Mouse (Mus musculus): Measurements from ENCODE around the gene Noc4l. TPM values are rescaled to one million over a fixed set of nuclear protein-coding genes. Genes with fewer than 3 reads are reported as not detected.

Noc4l gene
- polyA plus RNA-seq, 1 experiment from 2014 or later, result 18.9 TPM

DNA sequence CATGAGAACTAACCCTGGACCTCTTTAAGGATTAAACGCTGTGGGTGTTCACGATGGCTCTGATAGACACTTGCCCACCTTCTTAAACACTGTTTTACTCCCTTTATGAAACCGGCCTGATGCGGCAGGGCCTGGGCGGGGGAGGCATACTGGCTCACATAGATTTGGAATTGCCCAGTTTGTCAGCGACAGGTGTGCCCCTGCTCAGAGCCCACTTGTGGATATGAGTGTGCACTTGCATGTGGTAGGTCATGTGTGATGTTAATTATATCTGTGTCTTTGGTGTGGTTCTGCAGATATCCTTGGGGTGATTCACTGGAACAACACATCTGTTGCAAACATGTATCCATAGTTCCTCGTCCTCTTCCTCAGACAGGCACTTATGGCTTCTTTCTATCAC is 42.7 kb downstream of the Noc4l start:
- no peaks in the 10 kb centered on the region for H3K9me3 ChIP-seq (ENCODE audit: low read length)
- 83% methylated on average over 7 of the region's 7 CpGs for WGBS
- no peak overlapping the region for H3K27ac ChIP-seq (ENCODE audit: low read length)
- no peak overlapping the region for H3K4me2 ChIP-seq (replicated peaks; ENCODE audit: low read depth, low read length)
- no peak overlapping the region for H3K4me3 ChIP-seq (ENCODE audit: low read depth, low read length)
- no peaks in the 10 kb centered on the region for H3K36me3 ChIP-seq (ENCODE audit: insufficient read depth, low read length)
- DNase-seq (ENCODE audit: low spot score) (no peak), ATAC-seq (no peak)
- H3K4me1 ChIP-seq (ENCODE audit: insufficient read depth, low read depth, low read length), result no peaks in the 10 kb centered on the region
- no peak overlapping the region for H3K9ac ChIP-seq (replicated peaks; ENCODE audit: low read depth)
- no peak for TF ChIP-seq EP300 (IDR thresholded peaks at IDR 0.05)
- no peak for TF ChIP-seq CTCF (IDR thresholded peaks at IDR 0.05)
- H3K27me3 ChIP-seq (replicated peaks; ENCODE audit: insufficient read depth, low read length), result no peaks in the 10 kb centered on the region

DNA sequence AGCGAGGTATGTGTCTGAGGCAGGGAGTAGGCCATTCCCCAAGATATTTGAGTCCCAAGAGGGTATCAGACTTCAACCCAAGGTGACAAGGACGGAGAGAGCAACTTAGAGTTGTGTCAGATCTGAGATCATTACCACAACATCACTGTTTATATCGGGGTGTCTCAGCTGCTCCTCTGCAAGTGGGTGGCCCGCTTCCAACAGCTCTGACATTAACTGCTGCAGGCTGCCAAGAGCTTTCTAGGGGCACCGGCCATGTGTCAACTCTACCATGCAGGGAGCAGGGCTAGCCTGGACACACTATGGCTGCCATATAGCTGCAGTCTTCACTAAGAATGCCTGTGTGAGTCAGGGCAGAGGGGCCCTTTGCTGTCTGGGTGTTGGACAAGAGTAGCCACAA is 43.3 kb downstream of the Noc4l start:
- Histone ChIP-seq H3K4me2 (replicated peaks; ENCODE audit: low read depth, low read length) (no peak overlapping the region), H3K27me3 (replicated peaks; ENCODE audit: insufficient read depth, low read length) (no peaks in the 10 kb centered on the region), H3K36me3 (ENCODE audit: insufficient read depth, low read length) (no peaks in the 10 kb centered on the region), H3K27ac (ENCODE audit: low read length) (no peak overlapping the region), H3K4me3 (ENCODE audit: low read depth, low read length) (no peak overlapping the region), H3K9ac (replicated peaks; ENCODE audit: low read depth) (no peak overlapping the region), H3K4me1 (ENCODE audit: insufficient read depth, low read depth, low read length) (no peaks in the 10 kb centered on the region), H3K9me3 (ENCODE audit: low read length) (no peaks in the 10 kb centered on the region)
- ATAC-seq (no peak), DNase-seq (ENCODE audit: low spot score) (no peak)
- TF ChIP-seq CTCF (IDR thresholded peaks at IDR 0.05) (no peak), EP300 (IDR thresholded peaks at IDR 0.05) (no peak)
- WGBS, result 61% methylated on average over 5 of the region's 5 CpGs

DNA sequence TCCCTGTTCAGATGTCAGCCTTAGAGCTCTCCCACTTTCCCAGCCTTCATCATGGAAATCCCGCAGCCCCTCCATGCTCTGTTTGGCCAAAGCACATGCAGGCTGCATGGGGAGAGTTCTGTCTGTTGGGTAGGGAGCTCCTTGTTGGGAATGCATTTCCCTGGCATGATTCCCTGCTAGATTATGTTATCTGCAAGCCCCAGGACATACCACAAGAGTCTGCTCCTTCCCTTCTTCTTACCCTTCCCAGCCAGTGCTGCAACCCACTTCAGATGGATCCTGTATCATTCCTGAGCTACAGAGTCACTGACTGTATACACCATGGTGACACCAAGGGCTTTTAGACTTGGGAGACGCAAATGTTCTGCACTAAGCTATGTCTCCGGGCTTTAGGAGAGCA is 43.8 kb downstream of the Noc4l start:
- no peak overlapping the region for H3K4me2 ChIP-seq (replicated peaks; ENCODE audit: low read depth, low read length)
- H3K36me3 ChIP-seq (ENCODE audit: insufficient read depth, low read length), result no peaks in the 10 kb centered on the region
- 72% methylated on average over 3 of the region's 3 CpGs for WGBS
- no peaks in the 10 kb centered on the region for H3K9me3 ChIP-seq (ENCODE audit: low read length)
- TF ChIP-seq CTCF (IDR thresholded peaks at IDR 0.05) (no peak), EP300 (IDR thresholded peaks at IDR 0.05) (no peak)
- no peak overlapping the region for H3K4me3 ChIP-seq (ENCODE audit: low read depth, low read length)
- no peak overlapping the region for H3K27ac ChIP-seq (ENCODE audit: low read length)
- no peak overlapping the region for H3K9ac ChIP-seq (replicated peaks; ENCODE audit: low read depth)
- ATAC-seq (no peak), DNase-seq (ENCODE audit: low spot score) (no peak)
- H3K27me3 ChIP-seq (replicated peaks; ENCODE audit: insufficient read depth, low read length), result no peaks in the 10 kb centered on the region
- H3K4me1 ChIP-seq (ENCODE audit: insufficient read depth, low read depth, low read length), result no peaks in the 10 kb centered on the region

DNA sequence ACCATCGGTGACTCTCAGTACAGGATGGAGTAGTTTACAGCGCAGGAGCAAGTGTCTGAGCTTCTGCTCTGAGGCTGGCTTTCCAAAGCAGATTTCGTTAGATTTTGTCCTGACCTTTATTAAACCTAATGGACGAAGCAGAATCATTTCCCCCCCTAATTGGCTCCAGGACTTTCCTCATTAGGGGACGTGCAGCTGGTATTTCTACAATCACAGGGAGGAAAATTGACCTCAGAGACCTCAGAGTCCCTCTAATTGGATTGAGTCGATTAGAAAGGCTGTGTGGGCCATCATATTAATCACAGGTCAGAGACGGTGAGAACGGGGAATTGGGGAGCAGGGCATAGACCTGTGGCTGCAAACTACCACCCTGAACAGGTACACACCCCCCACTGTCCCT is 44.3 kb downstream of the Noc4l start:
- no peak for DNase-seq (ENCODE audit: low spot score)
- Histone ChIP-seq H3K27me3 (replicated peaks; ENCODE audit: insufficient read depth, low read length) (no peaks in the 10 kb centered on the region), H3K4me2 (replicated peaks; ENCODE audit: low read depth, low read length) (no peak overlapping the region), H3K4me3 (ENCODE audit: low read depth, low read length) (no peak overlapping the region), H3K36me3 (ENCODE audit: insufficient read depth, low read length) (no peaks in the 10 kb centered on the region), H3K4me1 (ENCODE audit: insufficient read depth, low read depth, low read length) (no peaks in the 10 kb centered on the region), H3K27ac (ENCODE audit: low read length) (no peak overlapping the region), H3K9ac (replicated peaks; ENCODE audit: low read depth) (no peak overlapping the region), H3K9me3 (ENCODE audit: low read length) (no peaks in the 10 kb centered on the region)
- 66% methylated on average over 8 of the region's 8 CpGs for WGBS
- TF ChIP-seq EP300 (IDR thresholded peaks at IDR 0.05) (no peak), CTCF (IDR thresholded peaks at IDR 0.05) (no peak)
- ATAC-seq, result no peak

DNA sequence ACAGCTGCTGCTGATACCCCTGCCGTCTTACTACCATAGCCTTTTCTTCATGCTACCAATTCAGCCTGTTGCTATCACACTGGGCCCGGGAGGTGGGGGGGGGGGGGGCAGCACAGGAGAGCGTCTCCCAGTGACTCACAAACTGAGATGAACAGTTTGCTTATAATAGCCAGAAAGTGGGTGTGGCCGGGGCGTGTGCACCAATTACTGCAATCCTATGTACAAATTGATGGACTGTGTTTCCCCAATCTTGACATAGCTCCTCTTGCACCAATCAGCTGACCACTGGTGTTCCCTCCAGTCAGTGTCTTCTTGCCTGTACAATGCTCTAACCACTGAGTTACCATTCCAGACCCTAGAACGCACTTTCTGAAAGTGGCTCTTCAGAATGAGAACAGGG is 44.9 kb downstream of the Noc4l start:
- no peak for DNase-seq (ENCODE audit: low spot score)
- 67% methylated on average over 6 of the region's 6 CpGs for WGBS

DNA sequence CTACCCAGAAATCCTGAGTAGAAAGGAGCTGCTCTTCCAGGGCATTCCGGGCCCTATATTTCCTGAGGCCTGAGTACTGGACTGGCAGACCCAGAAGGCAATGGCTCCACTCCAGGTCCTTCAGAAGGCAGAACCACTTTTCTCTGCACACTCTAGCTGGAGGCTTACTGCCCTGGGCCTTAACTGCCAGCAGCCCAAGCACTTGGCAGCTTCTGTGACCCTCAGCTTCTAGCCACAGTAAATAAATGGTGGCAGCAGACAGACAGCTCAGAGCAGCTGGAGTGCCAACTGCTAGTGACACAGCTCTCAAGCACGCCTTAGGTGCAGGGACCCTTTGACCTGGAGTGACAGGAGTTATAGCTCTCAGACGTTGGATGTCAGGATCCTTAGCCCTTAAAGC is 45.5 kb downstream of the Noc4l start:
- TF ChIP-seq CTCF (IDR thresholded peaks at IDR 0.05) (no peak), EP300 (IDR thresholded peaks at IDR 0.05) (no peak)
- ATAC-seq (peak; percentile 60), DNase-seq (ENCODE audit: low spot score) (peak; percentile 30)
- Histone ChIP-seq H3K9me3 (ENCODE audit: low read length) (no peaks in the 10 kb centered on the region), H3K9ac (replicated peaks; ENCODE audit: low read depth) (no peak overlapping the region), H3K4me1 (ENCODE audit: insufficient read depth, low read depth, low read length) (no peaks in the 10 kb centered on the region), H3K4me2 (replicated peaks; ENCODE audit: low read depth, low read length) (no peak overlapping the region), H3K27ac (ENCODE audit: low read length) (no peak overlapping the region), H3K4me3 (ENCODE audit: low read depth, low read length) (no peak overlapping the region), H3K36me3 (ENCODE audit: insufficient read depth, low read length) (no peaks in the 10 kb centered on the region), H3K27me3 (replicated peaks; ENCODE audit: insufficient read depth, low read length) (no peaks in the 10 kb centered on the region)
- 33% methylated on average over 3 of the region's 3 CpGs for WGBS

More for the DNA sequence above, 44.9 kb downstream of the Noc4l start:
- Histone ChIP-seq H3K27ac (ENCODE audit: low read length) (no peak overlapping the region), H3K4me1 (ENCODE audit: insufficient read depth, low read depth, low read length) (no peaks in the 10 kb centered on the region), H3K9ac (replicated peaks; ENCODE audit: low read depth) (no peak overlapping the region), H3K4me2 (replicated peaks; ENCODE audit: low read depth, low read length) (no peak overlapping the region), H3K27me3 (replicated peaks; ENCODE audit: insufficient read depth, low read length) (no peaks in the 10 kb centered on the region), H3K4me3 (ENCODE audit: low read depth, low read length) (no peak overlapping the region), H3K9me3 (ENCODE audit: low read length) (no peaks in the 10 kb centered on the region), H3K36me3 (ENCODE audit: insufficient read depth, low read length) (no peaks in the 10 kb centered on the region)
- TF ChIP-seq CTCF (IDR thresholded peaks at IDR 0.05), result no peak
- TF ChIP-seq EP300 (IDR thresholded peaks at IDR 0.05), result no peak
- no peak for ATAC-seq

DNA sequence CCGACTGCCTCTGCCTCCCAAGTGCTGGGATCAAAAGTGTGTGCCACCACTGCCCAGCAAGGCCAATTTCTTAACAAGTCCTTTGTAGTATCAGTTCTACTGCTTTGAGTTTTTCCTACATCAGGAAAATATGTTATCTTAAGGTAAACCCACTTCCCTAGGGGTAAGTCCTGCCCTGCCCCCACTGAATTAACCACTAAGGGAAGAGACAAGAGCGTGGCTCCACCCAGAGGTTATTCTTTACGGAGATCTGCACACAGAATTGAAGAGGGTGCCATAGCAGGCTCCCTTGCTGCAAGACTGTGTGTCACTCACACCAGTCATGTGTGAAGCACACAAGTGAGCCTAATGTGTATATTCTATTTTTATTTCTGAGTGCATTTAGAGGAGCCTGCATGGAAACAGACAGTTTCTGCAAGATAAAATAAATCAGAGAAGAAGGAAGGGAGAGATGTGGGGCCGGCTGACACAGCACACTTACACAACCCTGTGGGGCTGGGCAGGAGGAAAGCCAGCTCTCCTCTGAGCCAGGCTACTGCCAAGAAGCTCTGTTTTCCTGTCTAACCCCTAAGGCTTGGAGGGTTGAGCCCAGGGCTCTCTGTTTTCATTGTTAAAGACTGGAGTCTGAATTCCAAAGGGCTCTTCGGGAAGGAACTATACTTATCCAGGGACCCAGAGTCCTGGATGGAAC is 47.5 kb downstream of the Noc4l start:
- Histone ChIP-seq H3K27ac (ENCODE audit: low read length) (no peak overlapping the region), H3K36me3 (ENCODE audit: insufficient read depth, low read length) (no peaks in the 10 kb centered on the region), H3K4me1 (ENCODE audit: insufficient read depth, low read depth, low read length) (no peaks in the 10 kb centered on the region), H3K27me3 (replicated peaks; ENCODE audit: insufficient read depth, low read length) (no peaks in the 10 kb centered on the region), H3K9ac (replicated peaks; ENCODE audit: low read depth) (no peak overlapping the region), H3K4me3 (ENCODE audit: low read depth, low read length) (no peak overlapping the region), H3K4me2 (replicated peaks; ENCODE audit: low read depth, low read length) (no peak overlapping the region), H3K9me3 (ENCODE audit: low read length) (no peaks in the 10 kb centered on the region)
- DNase-seq (ENCODE audit: low spot score) (no peak), ATAC-seq (no peak)
- TF ChIP-seq EP300 (IDR thresholded peaks at IDR 0.05) (no peak), CTCF (IDR thresholded peaks at IDR 0.05) (no peak)
- 47% methylated on average over 5 of the region's 5 CpGs for WGBS
